Mouse (Mus musculus) small intestine, adult 2 months (tissue): ENCODE measurements around the gene Sp9. TPM values are rescaled to one million over a fixed set of nuclear protein-coding genes. Genes with fewer than 3 reads are reported as not detected.

ENCODE experiments used
- H3K27ac ChIP-seq: fragments of 200-500 bp; 2 replicates; pipeline ENCODE4 v1.5.1; 2012; ENCODE audit warnings: low read depth, low read length, control low read depth, inconsistent platforms; ENCODE audit not compliant: insufficient read depth
- H3K27me3 ChIP-seq: fragments of 200-500 bp; 2 replicates; pipeline ENCODE4 v1.6.1; 2012; ENCODE audit warnings: mild to moderate bottlenecking, moderate library complexity, low read length, inconsistent platforms; ENCODE audit not compliant: control insufficient read depth, insufficient read depth
- H3K36me3 ChIP-seq: fragments of 200-500 bp; 2 replicates; pipeline ENCODE4 v1.6.1; 2012; ENCODE audit warnings: mild to moderate bottlenecking, low read length, control low read depth, inconsistent platforms; ENCODE audit not compliant: control insufficient read depth, insufficient read depth
- H3K4me1 ChIP-seq: fragments of 200-500 bp; 2 replicates; pipeline ENCODE4 v1.6.1; 2012; ENCODE audit warnings: low read length, inconsistent platforms, mixed read lengths; ENCODE audit not compliant: control insufficient read depth, insufficient read depth, insufficient read length
- H3K4me3 ChIP-seq: fragments of 200-500 bp; 2 replicates; pipeline ENCODE4 v1.5.1; 2012; ENCODE audit warnings: low read depth, mild to moderate bottlenecking, control low read depth, inconsistent platforms, low read length, moderate library complexity
- CTCF ChIP-seq: fragments of 200-500 bp; IDR thresholded peaks from 2 replicates; pipeline ENCODE4 v1.5.1; 2012; ENCODE audit warnings: low read depth, mild to moderate bottlenecking, control low read depth, inconsistent platforms, low read length, moderate library complexity, mixed read lengths; ENCODE audit not compliant: insufficient replicate concordance, insufficient read length; ENCODE audit errors: extremely low read depth
- POLR2A ChIP-seq: fragments of 200-500 bp; IDR thresholded peaks from 2 replicates; pipeline ENCODE4 v1.6.1; 2012; ENCODE audit warnings: low read depth, mild to moderate bottlenecking, control low read depth, inconsistent platforms, low read length, moderate library complexity
- WGBS: fragments of 180-500 bp; shearing (Covaris S2); methylation state at CpG from one replicate; pipeline ENCODE4 v1.1.7; 2018; 5-methylcytosine and 5-hydroxymethylcytosine counted together
- polyA plus RNA-seq: library from polyadenylated mRNA; depleted of rRNA; stranded (reverse); fragments of >200 nt; gene quantifications from 2 replicates; pipeline ENCODE4 v1.2.3, GENCODE M21; 2012

Sp9 gene
- polyA plus RNA-seq, 1 experiment = 0.03 TPM

DNA sequence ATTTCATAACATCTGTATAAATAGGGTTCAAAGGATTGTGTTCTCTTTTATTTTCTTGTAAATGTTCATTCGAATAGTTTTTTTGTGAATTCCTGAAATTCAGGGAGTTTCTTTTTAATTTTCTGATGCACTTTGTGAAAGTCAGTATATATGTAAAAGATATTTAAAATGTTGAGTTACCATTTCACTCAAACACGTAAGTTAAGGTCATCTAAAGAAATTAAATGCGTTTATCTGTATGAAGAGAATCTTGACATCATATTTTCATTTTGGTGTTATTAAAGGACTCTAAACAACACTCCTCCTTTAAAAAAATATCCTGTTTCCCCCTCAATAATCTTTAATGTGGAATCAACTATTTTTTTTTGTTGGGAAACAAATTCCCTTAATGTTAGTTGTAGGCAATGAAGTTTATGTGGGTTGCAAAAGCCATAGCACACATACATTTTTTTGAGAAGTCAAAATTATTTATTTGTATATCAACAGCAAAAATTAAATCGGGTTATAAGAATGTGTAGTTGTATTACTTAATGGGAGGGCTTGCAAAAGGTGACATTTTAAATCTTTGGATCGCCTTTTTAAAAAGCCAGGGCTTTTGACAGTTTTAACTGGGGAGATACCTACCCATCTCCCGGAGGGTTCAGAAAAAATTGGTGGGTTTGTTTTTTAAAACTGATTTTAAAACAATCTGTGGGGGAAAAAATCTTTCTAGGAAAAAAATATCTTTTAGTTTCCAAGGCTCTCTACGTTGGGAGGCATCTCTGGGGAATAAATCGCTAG is 3.7 kb downstream of the Sp9 start:
- Histone ChIP-seq H3K4me1 (peaks cover 26% of the 10 kb centered on the region), H3K27ac (no peak overlapping the region), H3K36me3 (no peaks in the 10 kb centered on the region), H3K4me3 (no peak overlapping the region), H3K27me3 (peaks cover 79% of the 10 kb centered on the region)
- TF ChIP-seq CTCF (no peak), POLR2A (no peak)
- WGBS = 22% methylated on average over 8 of the region's 8 CpGs

DNA sequence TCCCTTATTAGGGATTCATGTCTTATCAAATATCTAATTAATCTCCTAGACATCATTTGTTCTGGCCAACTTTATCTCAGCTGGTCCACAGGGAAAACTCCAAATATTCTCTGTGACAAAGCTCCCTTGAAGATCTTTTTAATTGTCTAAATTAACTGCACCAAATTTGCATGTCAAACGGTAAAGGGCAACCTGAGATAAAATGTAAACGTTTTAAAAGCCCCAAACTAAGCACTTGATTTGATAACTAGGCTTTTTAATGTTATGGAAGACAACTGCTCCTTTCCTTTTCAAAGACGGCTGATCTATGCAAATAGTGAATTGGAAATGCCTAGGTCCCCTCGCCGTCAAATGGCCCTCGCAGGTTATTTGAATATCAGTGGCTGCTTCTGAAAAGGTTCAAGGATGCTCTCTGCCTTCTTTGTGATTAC is 4.4 kb downstream of the Sp9 start:
- WGBS = 5% methylated on average over 6 of the region's 6 CpGs
- Histone ChIP-seq H3K27ac (no peak overlapping the region), H3K27me3 (peaks cover 79% of the 10 kb centered on the region)

DNA sequence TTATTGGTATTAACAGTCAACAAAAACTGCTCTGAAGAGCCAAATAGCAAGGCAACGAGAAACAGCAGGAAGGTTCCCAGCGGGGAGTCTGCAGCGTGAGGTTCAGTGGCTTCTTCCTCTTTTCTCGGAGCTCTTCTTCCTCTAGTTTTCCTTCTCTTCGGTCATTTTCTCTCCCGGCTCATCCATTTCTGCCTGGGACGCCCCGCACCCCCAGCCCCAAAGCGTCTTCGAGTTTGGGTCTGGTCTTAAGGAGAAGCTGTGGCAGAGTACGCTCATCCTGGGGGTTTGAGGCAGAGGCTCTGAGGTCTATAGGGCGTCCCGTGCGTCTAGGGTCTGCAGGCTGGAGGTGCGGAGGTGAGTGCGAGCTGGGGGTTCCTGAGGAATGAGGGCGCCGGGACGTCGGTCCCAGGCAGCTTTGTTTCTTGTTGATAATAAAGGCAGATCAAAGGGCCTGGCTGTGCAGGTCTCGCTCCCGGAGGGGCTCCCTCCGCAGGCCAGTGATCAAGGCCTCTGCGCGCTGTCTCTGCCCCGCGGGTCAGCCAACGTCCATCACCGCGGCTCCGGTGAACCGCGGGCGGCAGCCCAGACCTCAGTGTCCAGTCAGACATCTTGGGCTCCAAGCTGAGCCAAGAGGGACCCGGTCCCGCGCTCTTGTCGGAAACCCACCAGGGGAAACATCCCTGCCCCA is 5.4 kb downstream of the Sp9 start:
- H3K27ac ChIP-seq = no peak overlapping the region
- no peak overlapping the region for H3K4me3 ChIP-seq
- WGBS = 5% methylated on average over 38 of the region's 38 CpGs
- peaks cover 24% of the 10 kb centered on the region for H3K4me1 ChIP-seq
- TF ChIP-seq POLR2A (no peak), CTCF (no peak)
- H3K27me3 ChIP-seq = peaks cover 76% of the 10 kb centered on the region
- no peaks in the 10 kb centered on the region for H3K36me3 ChIP-seq

More for the DNA sequence above, 4.4 kb downstream of the Sp9 start:
- no peaks in the 10 kb centered on the region for H3K36me3 ChIP-seq
- H3K4me3 ChIP-seq = no peak overlapping the region
- H3K4me1 ChIP-seq = peaks cover 28% of the 10 kb centered on the region
- TF ChIP-seq POLR2A (no peak), CTCF (no peak)

DNA sequence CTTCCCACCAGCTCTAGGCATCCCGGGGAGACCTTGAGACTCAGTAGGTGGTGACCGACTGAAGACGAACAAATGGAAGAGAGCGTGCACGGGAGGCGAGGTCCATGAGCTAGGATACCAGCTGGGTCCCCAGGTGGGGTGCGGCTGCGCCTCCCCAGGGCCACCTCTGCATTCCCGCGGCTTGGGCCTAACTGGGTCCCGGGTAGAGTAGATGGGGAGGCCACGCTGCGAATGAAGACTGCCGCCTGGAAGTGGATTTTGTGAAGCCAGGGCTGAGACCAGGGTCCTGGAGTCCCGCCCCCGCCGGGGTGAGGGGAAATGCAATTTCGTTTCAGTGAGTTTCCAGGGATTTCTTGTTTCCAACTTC is 6.0 kb downstream of the Sp9 start:
- TF ChIP-seq CTCF = no peak
- TF ChIP-seq POLR2A = no peak
- peaks cover 71% of the 10 kb centered on the region for H3K27me3 ChIP-seq
- H3K4me3 ChIP-seq = no peak overlapping the region

DNA sequence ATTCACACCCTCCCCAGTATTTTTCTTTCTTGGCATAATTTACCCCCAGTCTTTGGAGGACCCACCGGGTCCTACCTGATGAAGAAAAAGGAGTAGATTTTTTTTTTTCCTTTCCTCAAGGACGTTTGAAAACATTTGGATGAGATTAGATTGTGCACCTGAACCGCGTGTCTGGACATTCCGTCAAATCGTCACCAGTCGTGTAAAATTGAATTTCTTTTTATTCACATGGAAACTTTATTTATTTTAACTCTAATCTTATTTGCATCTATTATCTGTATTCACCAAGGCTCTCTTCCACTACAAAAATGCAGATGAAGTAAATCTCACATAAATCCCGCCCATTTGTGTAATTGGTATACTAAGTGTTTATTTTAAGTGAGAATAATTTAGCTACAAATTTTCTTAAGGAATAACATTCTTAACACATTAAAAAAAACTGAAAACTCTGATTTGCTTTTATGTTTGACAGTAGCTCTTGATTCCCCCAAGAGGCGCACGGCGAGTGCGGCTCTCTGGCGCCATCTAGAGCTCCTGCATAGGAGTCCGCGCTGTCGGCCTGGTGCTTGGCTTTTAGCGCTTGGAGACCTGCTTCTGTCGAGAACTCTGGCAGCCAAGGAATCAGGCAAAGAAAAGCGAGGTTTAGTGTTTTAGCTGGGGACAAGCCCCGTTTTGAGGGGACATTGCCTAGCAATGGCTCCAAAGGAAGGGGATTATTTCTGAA is 6.6 kb downstream of the Sp9 start:
- Histone ChIP-seq H3K27ac (no peak overlapping the region), H3K36me3 (no peaks in the 10 kb centered on the region), H3K4me3 (no peak overlapping the region), H3K27me3 (peaks cover 65% of the 10 kb centered on the region), H3K4me1 (peaks cover 16% of the 10 kb centered on the region)
- peak; percentile 99 for TF ChIP-seq CTCF
- no peak for TF ChIP-seq POLR2A
- WGBS = 4% methylated on average over 20 of the region's 20 CpGs

More for the DNA sequence above, 6.0 kb downstream of the Sp9 start:
- H3K27ac ChIP-seq = no peak overlapping the region
- H3K36me3 ChIP-seq = no peaks in the 10 kb centered on the region
- WGBS = 11% methylated on average over 18 of the region's 18 CpGs
- H3K4me1 ChIP-seq = peaks cover 22% of the 10 kb centered on the region

DNA sequence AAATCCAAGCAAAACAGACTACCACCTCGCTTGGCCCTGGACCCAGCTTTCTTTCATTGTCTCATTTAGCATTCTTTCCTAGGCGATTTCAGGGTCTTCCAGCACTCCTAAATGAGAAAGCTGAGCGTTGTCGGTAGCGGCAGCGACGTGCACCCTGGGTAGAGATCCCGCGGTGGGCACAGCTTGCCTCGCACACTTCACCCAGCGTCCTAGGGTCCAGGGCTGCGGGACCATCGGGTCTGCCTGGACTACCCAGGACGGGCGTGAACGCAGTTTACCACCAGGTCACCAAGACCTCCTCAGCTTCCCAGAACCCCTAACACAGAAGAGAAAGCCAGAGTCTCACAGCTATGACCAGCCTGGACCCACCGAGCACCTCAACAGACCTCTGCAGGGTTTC is 7.1 kb downstream of the Sp9 start:
- WGBS = 4% methylated on average over 17 of the region's 17 CpGs
- no peak overlapping the region for H3K4me3 ChIP-seq
- H3K27ac ChIP-seq = no peak overlapping the region
- peaks cover 59% of the 10 kb centered on the region for H3K27me3 ChIP-seq
- no peaks in the 10 kb centered on the region for H3K36me3 ChIP-seq
- H3K4me1 ChIP-seq = peaks cover 11% of the 10 kb centered on the region; the same call in 1 of the 2 replicates
- no peak for TF ChIP-seq CTCF
- no peak for TF ChIP-seq POLR2A
